Mouse (Mus musculus) myocyte (in vitro differentiated cells): Measurements from ENCODE around the gene Sirpa.

Experiments used
- E2F4 ChIP-seq: IDR thresholded peaks from one replicate; pipeline ENCODE4 v1.6.1; 2011; ENCODE audit warnings: mild to moderate bottlenecking, control low read depth, moderate library complexity; ENCODE audit not compliant: insufficient read depth
- MAX ChIP-seq: IDR thresholded peaks from one replicate; pipeline ENCODE4 v1.6.1; 2011; ENCODE audit warnings: low read depth, mild to moderate bottlenecking, control low read depth
- MYOD1 ChIP-seq, 3 experiments: IDR thresholded peaks; one replicate each; pipeline ENCODE4 v1.6.1; 2011; ENCODE audit warnings: control low read depth in 2 of 3, low read depth in 2 of 3, mild to moderate bottlenecking in 2 of 3, moderate library complexity in 1 of 3; ENCODE audit not compliant: insufficient read length in 2 of 3, control insufficient read depth in 1 of 3
- POLR2A ChIP-seq: IDR thresholded peaks from one replicate; pipeline ENCODE4 v1.6.1; 2011; ENCODE audit warnings: low read depth, mild to moderate bottlenecking, control low read depth, moderate library complexity; ENCODE audit not compliant: insufficient read length

GRCm38 (mm10) chr2:129594569-129594968 lies 1.9 kb downstream of the Sirpa start:
- TF ChIP-seq POLR2A (no peak), MYOD1 (IDR thresholded peaks at IDR 0.05; ENCODE audit: control insufficient read depth in 1 of 3, insufficient read length in 2 of 3, low read depth in 2 of 3) (no peak), E2F4 (no peak), MAX (no peak)
